Mouse (Mus musculus) forebrain, embryonic 11.5 days (tissue): Measurements from ENCODE around the gene Olfr460. TPM values are rescaled to one million over a fixed set of nuclear protein-coding genes. Genes with fewer than 3 reads are reported as not detected.

Experiments
- ATAC-seq: fragments of 200-750 bp; cut with Nextera tagmentation; replicated peaks from 2 replicates; pipeline ENCODE4 v1.8.0; 2017; ENCODE audit warnings: moderate TSS enrichment; ENCODE audit not compliant: low FRiP score
- DNase-seq: peaks from one replicate; pipeline ENCODE4 v3.0.0-alpha.2; 2017; ENCODE audit warnings: low spot score
- H3K27ac ChIP-seq: fragments of 300-500 bp; sonication (generic); 2 replicates; pipeline ENCODE4 v1.5.1; 2014; ENCODE audit warnings: low read depth, low read length
- H3K27me3 ChIP-seq: fragments of 300-500 bp; sonication (generic); 2 replicates; pipeline ENCODE4 v1.6.1; 2014; ENCODE audit warnings: mild to moderate bottlenecking, low read length, mixed read lengths; ENCODE audit not compliant: control insufficient read depth, insufficient read depth
- H3K36me3 ChIP-seq: fragments of 300-500 bp; sonication (generic); 2 replicates; pipeline ENCODE4 v1.6.1; 2014; ENCODE audit warnings: mild to moderate bottlenecking, low read length, moderate library complexity, mixed read lengths; ENCODE audit not compliant: control insufficient read depth, insufficient read depth
- H3K4me1 ChIP-seq: fragments of 300-500 bp; sonication (generic); replicated peaks from 2 replicates; pipeline ENCODE4 v1.6.1; 2014; ENCODE audit warnings: low read length, mixed read lengths; ENCODE audit not compliant: control insufficient read depth, insufficient read depth
- H3K4me2 ChIP-seq: fragments of 300-500 bp; sonication (generic); 2 replicates; pipeline ENCODE4 v1.6.1; 2014; ENCODE audit warnings: low read depth, mild to moderate bottlenecking, low read length, moderate library complexity, mixed read lengths; ENCODE audit not compliant: severe bottlenecking
- H3K4me3 ChIP-seq: fragments of 300-500 bp; sonication (generic); 2 replicates; pipeline ENCODE4 v1.5.1; 2014; ENCODE audit warnings: low read depth, low read length
- H3K9ac ChIP-seq: fragments of 300-500 bp; sonication (generic); 2 replicates; pipeline ENCODE4 v1.6.1; 2014; ENCODE audit warnings: low read length
- H3K9me3 ChIP-seq: fragments of 300-500 bp; sonication (generic); 2 replicates; pipeline ENCODE4 v1.6.1; 2016; ENCODE audit warnings: low read length, mixed read lengths; ENCODE audit not compliant: control insufficient read depth
- WGBS: fragments of 180-500 bp; shearing (Covaris S2); extraction: QIAGEN DNeasy Blood & Tissue Kit; methylation state at CpG from one replicate; pipeline ENCODE4 v1.1.7; 2014; 5-methylcytosine and 5-hydroxymethylcytosine counted together
- polyA plus RNA-seq: library from polyadenylated mRNA; unstranded; fragments of >200 nt; fragmentation: Nextera tagmentation; extraction: Ambion mirVana; gene quantifications from 2 replicates; pipeline ENCODE4 v1.2.1, GENCODE M21; 2014

Gene Olfr460
- polyA plus RNA-seq = not detected in 2 replicates

- Histone ChIP-seq H3K9me3 (no peaks in the 10 kb centered on the region), H3K9ac (no peak within 1 kb of the TSS), H3K27me3 (no peaks in the 10 kb centered on the region), H3K4me3 (no peak within 1 kb of the TSS), H3K4me2 (no peak within 1 kb of the TSS), H3K27ac (no peak within 1 kb of the TSS), H3K4me1 (no peaks in the 10 kb centered on the region), H3K36me3 (no peaks in the 10 kb centered on the region)
- DNase-seq (no peak), ATAC-seq (no peak)
- WGBS = 89% methylated on average over 3 of the region's 3 CpGs
These were observed at the start of gene Olfr460 for GRCm38 (mm10) chr6:40569187-40569586. Olfr460 (plus strand) TSS chr6:40569487.

- no peak for DNase-seq
- Histone ChIP-seq H3K4me1 (no peaks in the 10 kb centered on the region), H3K4me3 (no peak overlapping the region), H3K9ac (no peak overlapping the region), H3K36me3 (no peaks in the 10 kb centered on the region), H3K9me3 (no peaks in the 10 kb centered on the region), H3K4me2 (no peak overlapping the region), H3K27ac (no peak overlapping the region), H3K27me3 (no peaks in the 10 kb centered on the region)
- ATAC-seq = no peak
- 79% methylated on average over 10 of the region's 10 CpGs for WGBS
These were observed 24.6 kb upstream of the Olfr460 start for GRCm38 (mm10) chr6:40544690-40545089.

DNA sequence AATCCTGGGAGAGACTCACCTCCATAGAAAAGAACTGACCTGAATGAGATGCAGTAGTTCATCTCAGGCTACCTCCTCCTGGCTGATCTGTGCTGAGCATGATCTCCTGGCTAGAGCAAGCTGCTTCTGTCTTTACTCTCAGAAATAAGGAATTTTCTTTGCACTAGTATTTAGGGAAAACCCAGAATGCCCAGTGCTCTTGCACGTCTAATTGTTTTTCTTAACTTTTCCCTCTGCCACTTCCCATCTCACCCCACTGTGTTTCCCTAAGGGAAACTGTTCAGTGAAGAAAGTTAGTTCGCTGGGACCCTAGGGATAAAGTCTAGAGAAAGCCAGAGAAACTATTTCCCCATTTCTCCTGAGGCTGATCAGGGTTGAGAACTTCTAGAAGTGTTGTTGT lies 14.3 kb upstream of the Olfr460 start, which contains the start of gene Olfr461:
Olfr461 (minus strand) TSS at position 101 of the 400 bp plus-strand sequence.
- Histone ChIP-seq H3K4me1 (no peaks in the 10 kb centered on the region), H3K9ac (no peak within 1 kb of the TSS), H3K36me3 (no peaks in the 10 kb centered on the region), H3K27ac (no peak within 1 kb of the TSS), H3K4me2 (no peak within 1 kb of the TSS), H3K4me3 (no peak within 1 kb of the TSS), H3K27me3 (no peaks in the 10 kb centered on the region), H3K9me3 (no peaks in the 10 kb centered on the region)
- ATAC-seq (no peak), DNase-seq (no peak)
- WGBS = 81% methylated on average over 2 of the region's 2 CpGs

DNA sequence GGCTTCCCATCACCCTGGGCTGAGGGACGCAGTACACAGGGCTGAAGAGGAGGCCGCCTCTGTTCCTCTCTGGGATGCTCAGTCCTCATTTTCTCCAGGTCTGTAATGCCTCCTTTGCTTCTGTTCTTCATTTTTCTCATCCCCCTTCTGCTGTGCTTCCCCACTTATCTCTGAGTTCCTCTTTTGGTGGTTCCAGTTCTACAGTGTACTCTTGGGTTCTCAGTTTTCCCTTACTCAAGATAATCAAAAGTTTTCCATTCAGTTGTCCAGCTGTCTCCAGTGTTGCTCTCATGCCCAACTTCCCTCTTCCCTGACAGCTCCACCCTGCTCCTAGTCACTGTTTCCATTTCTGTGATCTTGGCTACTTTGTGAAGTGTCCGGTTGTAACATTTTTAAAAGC lies 4.3 kb downstream of the Olfr460 start:
- no peaks in the 10 kb centered on the region for H3K36me3 ChIP-seq
- ATAC-seq = no peak
- no peak overlapping the region for H3K9ac ChIP-seq

GRCm38 (mm10) chr6:40576305-40576704 lies 7.0 kb downstream of the Olfr460 start:
- WGBS = 74% methylated on average over 1 of the region's 1 CpGs
- no peak overlapping the region for H3K4me3 ChIP-seq

More for the DNA sequence above, 4.3 kb downstream of the Olfr460 start:
- H3K4me1 ChIP-seq = no peaks in the 10 kb centered on the region
- no peak overlapping the region for H3K4me3 ChIP-seq
- 78% methylated on average over 3 of the region's 3 CpGs for WGBS
- no peaks in the 10 kb centered on the region for H3K27me3 ChIP-seq
- H3K27ac ChIP-seq = no peak overlapping the region
- DNase-seq = no peak
- H3K9me3 ChIP-seq = no peaks in the 10 kb centered on the region
- H3K4me2 ChIP-seq = no peak overlapping the region

DNA sequence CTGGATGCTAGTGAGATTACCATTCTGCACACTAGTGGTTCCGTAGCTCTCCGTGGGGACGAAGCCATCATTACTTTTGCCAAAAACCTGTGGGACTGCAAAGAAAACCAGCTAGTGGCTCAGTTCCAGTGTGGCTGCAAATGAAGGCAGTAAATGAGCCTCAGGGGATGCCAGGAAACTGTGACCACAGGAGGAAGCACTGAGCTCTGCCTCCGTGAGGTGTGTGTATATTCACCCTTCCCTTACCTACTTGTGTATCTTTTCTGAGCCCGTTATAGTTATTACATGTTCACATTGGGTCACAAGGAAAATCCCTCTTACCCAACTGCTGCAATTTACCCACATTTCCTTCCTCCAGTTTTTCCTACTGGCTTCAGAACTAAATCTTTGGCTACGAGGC lies 15.0 kb downstream of the Olfr460 start:
- no peaks in the 10 kb centered on the region for H3K27me3 ChIP-seq
- no peak overlapping the region for H3K4me3 ChIP-seq
- H3K9ac ChIP-seq = no peak overlapping the region
- no peaks in the 10 kb centered on the region for H3K36me3 ChIP-seq
- ATAC-seq (no peak), DNase-seq (no peak)
- no peaks in the 10 kb centered on the region for H3K4me1 ChIP-seq
- 87% methylated on average over 6 of the region's 6 CpGs for WGBS
- H3K4me2 ChIP-seq = no peak overlapping the region
- no peak overlapping the region for H3K27ac ChIP-seq
- no peaks in the 10 kb centered on the region for H3K9me3 ChIP-seq

More at GRCm38 (mm10) chr6:40576305-40576704, 7.0 kb downstream of the Olfr460 start:
- Histone ChIP-seq H3K4me2 (no peak overlapping the region), H3K4me1 (no peaks in the 10 kb centered on the region), H3K27me3 (no peaks in the 10 kb centered on the region), H3K9me3 (no peaks in the 10 kb centered on the region), H3K27ac (no peak overlapping the region), H3K9ac (no peak overlapping the region), H3K36me3 (no peaks in the 10 kb centered on the region)
- DNase-seq (no peak), ATAC-seq (no peak)

DNA sequence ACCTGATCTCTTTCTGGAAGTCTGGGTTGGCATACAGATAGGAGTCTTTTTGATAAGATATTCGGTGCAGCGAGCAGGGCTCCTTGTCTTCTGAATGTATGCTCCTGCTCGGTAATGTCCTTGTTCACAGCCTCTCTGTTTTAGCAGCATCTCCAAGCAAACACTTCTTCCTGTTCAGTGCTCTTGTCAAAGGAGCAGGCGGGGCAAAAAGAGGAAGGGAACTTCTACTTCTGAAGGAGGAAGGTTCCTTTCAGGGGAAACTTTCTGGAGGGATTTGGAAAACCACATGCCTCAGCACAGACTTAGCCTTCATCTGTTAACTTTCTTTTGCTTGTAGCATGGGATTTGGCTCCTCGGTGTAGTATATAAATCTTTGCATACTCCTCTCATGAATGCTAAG lies 16.4 kb downstream of the Olfr460 start, which contains the start of gene Clec5a:
Clec5a (minus strand) TSS at position 177 of the 400 bp plus-strand sequence.
- WGBS = 93% methylated on average over 5 of the region's 5 CpGs
- DNase-seq (no peak), ATAC-seq (no peak)
- no peaks in the 10 kb centered on the region for H3K4me1 ChIP-seq
- H3K4me3 ChIP-seq = no peak within 1 kb of the TSS
- H3K36me3 ChIP-seq = no peaks in the 10 kb centered on the region
- H3K9ac ChIP-seq = no peak within 1 kb of the TSS
- H3K9me3 ChIP-seq = no peaks in the 10 kb centered on the region
- no peak within 1 kb of the TSS for H3K27ac ChIP-seq
- no peaks in the 10 kb centered on the region for H3K27me3 ChIP-seq
- H3K4me2 ChIP-seq = no peak within 1 kb of the TSS

- H3K4me1 ChIP-seq = no peaks in the 10 kb centered on the region
- no peaks in the 10 kb centered on the region for H3K27me3 ChIP-seq
- no peak overlapping the region for H3K4me2 ChIP-seq
- H3K9ac ChIP-seq = no peak overlapping the region
- WGBS = 96% methylated on average over 2 of the region's 2 CpGs
- no peak overlapping the region for H3K27ac ChIP-seq
- no peak for DNase-seq
- no peaks in the 10 kb centered on the region for H3K9me3 ChIP-seq
- no peaks in the 10 kb centered on the region for H3K36me3 ChIP-seq
- no peak overlapping the region for H3K4me3 ChIP-seq
- no peak for ATAC-seq
These were observed 19.1 kb downstream of the Olfr460 start for GRCm38 (mm10) chr6:40588346-40588745.

DNA sequence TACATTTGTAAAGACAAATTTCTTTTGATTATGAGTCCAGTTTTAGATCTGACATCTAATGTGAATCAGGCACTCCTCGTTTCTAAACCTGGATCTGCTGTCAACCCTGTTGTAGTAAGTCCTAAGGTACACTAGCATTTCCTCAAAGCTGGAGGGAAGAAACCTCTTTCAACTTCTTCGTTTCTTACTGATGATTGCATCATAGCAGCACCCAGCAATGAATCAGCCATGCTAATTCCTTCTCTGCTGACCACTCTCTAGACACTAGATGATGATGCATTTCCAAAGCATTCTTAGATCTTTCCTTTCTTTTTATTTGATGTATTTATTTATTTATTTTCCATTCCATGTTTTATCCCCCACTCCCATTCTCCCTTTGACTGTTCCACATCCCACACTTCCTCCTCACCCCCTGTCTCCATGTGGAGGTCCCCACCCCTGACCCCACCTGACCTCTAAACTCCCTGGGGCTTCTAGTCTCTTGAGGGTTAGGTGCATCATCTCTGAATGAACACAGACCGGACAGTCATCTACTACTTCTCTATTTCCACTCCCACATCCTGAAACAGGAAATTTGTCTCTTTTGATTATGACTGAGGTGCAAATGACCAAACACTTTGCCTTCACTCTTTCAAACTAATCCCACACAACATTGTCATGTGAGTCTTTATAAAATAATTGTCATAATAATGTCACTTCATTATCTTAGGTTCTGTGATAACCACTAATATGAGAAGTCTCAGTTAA lies 25.7 kb downstream of the Olfr460 start:
- no peak for ATAC-seq

More for the DNA sequence above, 25.7 kb downstream of the Olfr460 start:
- Histone ChIP-seq H3K36me3 (no peaks in the 10 kb centered on the region), H3K27ac (no peak overlapping the region), H3K9me3 (no peaks in the 10 kb centered on the region), H3K4me3 (no peak overlapping the region), H3K9ac (no peak overlapping the region), H3K4me1 (no peaks in the 10 kb centered on the region), H3K4me2 (no peak overlapping the region), H3K27me3 (no peaks in the 10 kb centered on the region)
- DNase-seq = no peak
- 78% methylated on average over 3 of the region's 3 CpGs for WGBS
